Mouse (Mus musculus): ENCODE measurements around the gene Aamp.

DNA sequence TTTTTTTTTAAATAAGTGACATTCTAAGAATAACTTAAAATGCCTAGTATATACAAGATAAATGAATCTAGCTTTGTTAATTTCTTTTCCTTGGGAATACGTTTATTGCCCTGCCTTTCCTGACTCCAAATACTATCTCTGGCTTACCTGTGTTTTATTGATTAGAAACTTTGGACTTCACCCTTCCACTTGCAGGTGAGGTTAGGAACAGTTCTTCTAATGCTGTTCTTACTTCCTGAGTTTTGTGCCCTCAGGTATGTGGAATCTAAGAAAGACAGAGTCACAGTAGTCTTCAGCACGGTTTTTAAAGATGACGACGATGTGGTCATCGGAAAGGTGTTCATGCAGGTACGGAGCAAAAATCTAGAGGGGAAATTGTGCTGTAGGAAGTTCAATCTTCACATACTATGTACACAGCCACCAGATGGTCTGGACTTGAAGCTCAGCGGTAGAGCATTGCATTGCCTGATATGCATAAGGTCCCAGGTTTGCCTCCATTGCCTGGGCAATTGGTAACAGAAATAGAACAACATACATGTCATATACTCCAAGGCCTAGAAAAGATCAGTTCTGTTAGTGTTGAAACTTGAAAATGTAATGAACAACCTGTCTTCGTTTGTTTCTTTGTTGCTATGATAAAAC lies 28.7 kb downstream of the Aamp start:
- no peak for TF ChIP-seq CTCF (conservative IDR thresholded peaks at IDR 0.05; ENCODE audit: low read length)
- TF ChIP-seq POU5F1 (IDR thresholded peaks at IDR 0.05; ENCODE audit: borderline replicate concordance, low read length), result no peak

All from E14TG2a.4 (cell line).